Mouse (Mus musculus): ENCODE measurements around the gene Prss29. TPM values are rescaled to one million over a fixed set of nuclear protein-coding genes. Genes with fewer than 3 reads are reported as not detected.

Prss29 gene
- polyA plus RNA-seq (2015; fragmentation: Nextera tagmentation; extraction: Ambion mirVana), result not detected in 2 replicates

GRCm38 (mm10) chr17:25318354-25318753 is at the start of gene Prss29:
Gene Prss29, plus strand, starts transcription at chr17:25318654.
- Histone ChIP-seq H3K4me3 (ENCODE audit: low read length) (no peak within 1 kb of the TSS), H3K4me2 (ENCODE audit: low read depth, low read length) (no peak within 1 kb of the TSS), H3K9ac (ENCODE audit: low read length) (no peak within 1 kb of the TSS), H3K9me3 (replicated peaks; ENCODE audit: control insufficient read depth, low read length) (no peaks in the 10 kb centered on the region), H3K27ac (ENCODE audit: low read length) (no peak within 1 kb of the TSS), H3K27me3 (ENCODE audit: control insufficient read depth, insufficient read depth, low read length) (0 out of 2 replicates have a peak, but pooled peaks cover 2% of the 10 kb centered on the region), H3K36me3 (ENCODE audit: control insufficient read depth, insufficient read depth) (no peaks in the 10 kb centered on the region), H3K4me1 (ENCODE audit: control insufficient read depth, insufficient read depth, low read length) (no peaks in the 10 kb centered on the region)
- 68% methylated on average over 5 of the region's 5 CpGs for WGBS
- ATAC-seq (replicated peaks; ENCODE audit: extremely low read depth, insufficient read depth, low FRiP score), result no peak

GRCm38 (mm10) chr17:25270795-25271335 is 47.6 kb upstream of the Prss29 start:
- WGBS, result 52% methylated on average over 2 of the region's 2 CpGs
- Histone ChIP-seq H3K4me1 (ENCODE audit: control insufficient read depth, insufficient read depth, low read length) (peaks cover 29% of the 10 kb centered on the region), H3K4me3 (ENCODE audit: low read length) (peak overlapping the region; percentile 93; the same call in 1 of the 2 replicates), H3K27me3 (ENCODE audit: control insufficient read depth, insufficient read depth, low read length) (no peaks in the 10 kb centered on the region), H3K36me3 (ENCODE audit: control insufficient read depth, insufficient read depth) (peaks cover 28% of the 10 kb centered on the region), H3K27ac (ENCODE audit: low read length) (no peak overlapping the region), H3K9me3 (replicated peaks; ENCODE audit: control insufficient read depth, low read length) (no peaks in the 10 kb centered on the region), H3K4me2 (ENCODE audit: low read depth, low read length) (peak overlapping the region; percentile 82), H3K9ac (ENCODE audit: low read length) (no peak overlapping the region)
- ATAC-seq (replicated peaks; ENCODE audit: extremely low read depth, insufficient read depth, low FRiP score), result no peak

GRCm38 (mm10) chr17:25272326-25272725 is 46.1 kb upstream of the Prss29 start:
- Histone ChIP-seq H3K9me3 (replicated peaks; ENCODE audit: control insufficient read depth, low read length) (no peaks in the 10 kb centered on the region), H3K36me3 (ENCODE audit: control insufficient read depth, insufficient read depth) (peaks cover 17% of the 10 kb centered on the region), H3K4me1 (ENCODE audit: control insufficient read depth, insufficient read depth, low read length) (peaks cover 29% of the 10 kb centered on the region), H3K4me3 (ENCODE audit: low read length) (peak overlapping the region; percentile 93), H3K27me3 (ENCODE audit: control insufficient read depth, insufficient read depth, low read length) (no peaks in the 10 kb centered on the region), H3K4me2 (ENCODE audit: low read depth, low read length) (peak overlapping the region; percentile 82), H3K27ac (ENCODE audit: low read length) (peak overlapping the region; percentile 94), H3K9ac (ENCODE audit: low read length) (peak overlapping the region; percentile 99)
- WGBS, result 0% methylated on average over 10 of the region's 10 CpGs
- no peak for ATAC-seq (replicated peaks; ENCODE audit: extremely low read depth, insufficient read depth, low FRiP score)

GRCm38 (mm10) chr17:25272951-25273705 is 45.3 kb upstream of the Prss29 start:
- peak overlapping the region; percentile 94 for H3K27ac ChIP-seq (ENCODE audit: low read length)
- peaks cover 29% of the 10 kb centered on the region for H3K4me1 ChIP-seq (ENCODE audit: control insufficient read depth, insufficient read depth, low read length)
- no peaks in the 10 kb centered on the region for H3K9me3 ChIP-seq (replicated peaks; ENCODE audit: control insufficient read depth, low read length)
- peaks cover 9% of the 10 kb centered on the region for H3K36me3 ChIP-seq (ENCODE audit: control insufficient read depth, insufficient read depth)
- peak overlapping the region; percentile 99 for H3K9ac ChIP-seq (ENCODE audit: low read length)
- H3K4me2 ChIP-seq (ENCODE audit: low read depth, low read length), result peak overlapping the region; percentile 82
- no peaks in the 10 kb centered on the region for H3K27me3 ChIP-seq (ENCODE audit: control insufficient read depth, insufficient read depth, low read length)
- peak overlapping the region; percentile 93 for H3K4me3 ChIP-seq (ENCODE audit: low read length)
- peak; percentile 87 for ATAC-seq (replicated peaks; ENCODE audit: extremely low read depth, insufficient read depth, low FRiP score)
- WGBS, result under 1% methylated on average over 80 of the region's 92 CpGs

GRCm38 (mm10) chr17:25273706-25274501 is 44.5 kb upstream of the Prss29 start:
- H3K9ac ChIP-seq (ENCODE audit: low read length), result peak overlapping the region; percentile 99
- H3K4me3 ChIP-seq (ENCODE audit: low read length), result peak overlapping the region; percentile 93
- no peaks in the 10 kb centered on the region for H3K27me3 ChIP-seq (ENCODE audit: control insufficient read depth, insufficient read depth, low read length)
- peaks cover under 1% of the 10 kb centered on the region for H3K36me3 ChIP-seq (ENCODE audit: control insufficient read depth, insufficient read depth)
- under 1% methylated on average over 38 of the region's 45 CpGs for WGBS
- H3K27ac ChIP-seq (ENCODE audit: low read length), result peak overlapping the region; percentile 94
- H3K4me1 ChIP-seq (ENCODE audit: control insufficient read depth, insufficient read depth, low read length), result peaks cover 29% of the 10 kb centered on the region
- peak; percentile 87 for ATAC-seq (replicated peaks; ENCODE audit: extremely low read depth, insufficient read depth, low FRiP score)
- H3K9me3 ChIP-seq (replicated peaks; ENCODE audit: control insufficient read depth, low read length), result no peaks in the 10 kb centered on the region
- peak overlapping the region; percentile 60 for H3K4me2 ChIP-seq (ENCODE audit: low read depth, low read length)

- ATAC-seq (replicated peaks; ENCODE audit: extremely low read depth, insufficient read depth, low FRiP score), result no peak
- WGBS, result 79% methylated on average over 9 of the region's 9 CpGs
- H3K4me3 ChIP-seq (ENCODE audit: low read length), result peak within 1 kb of the TSS; percentile 93
- H3K27me3 ChIP-seq (ENCODE audit: control insufficient read depth, insufficient read depth, low read length), result no peaks in the 10 kb centered on the region
- no peaks in the 10 kb centered on the region for H3K36me3 ChIP-seq (ENCODE audit: control insufficient read depth, insufficient read depth)
- H3K27ac ChIP-seq (ENCODE audit: low read length), result peak within 1 kb of the TSS; percentile 94
- H3K9ac ChIP-seq (ENCODE audit: low read length), result peak within 1 kb of the TSS; percentile 99
- H3K9me3 ChIP-seq (replicated peaks; ENCODE audit: control insufficient read depth, low read length), result no peaks in the 10 kb centered on the region
- H3K4me2 ChIP-seq (ENCODE audit: low read depth, low read length), result peak within 1 kb of the TSS; percentile 60
- peaks cover 28% of the 10 kb centered on the region for H3K4me1 ChIP-seq (ENCODE audit: control insufficient read depth, insufficient read depth, low read length)
Observed at GRCm38 (mm10) chr17:25274571-25275346, 43.7 kb upstream of the Prss29 start, which contains the start of gene Ube2i. Gene Ube2i, minus strand, starts transcription at chr17:25274622.

- no peak overlapping the region for H3K27ac ChIP-seq (ENCODE audit: low read length)
- H3K4me2 ChIP-seq (ENCODE audit: low read depth, low read length), result no peak overlapping the region
- no peaks in the 10 kb centered on the region for H3K36me3 ChIP-seq (ENCODE audit: control insufficient read depth, insufficient read depth)
- no peaks in the 10 kb centered on the region for H3K27me3 ChIP-seq (ENCODE audit: control insufficient read depth, insufficient read depth, low read length)
- H3K4me3 ChIP-seq (ENCODE audit: low read length), result no peak overlapping the region
- no peaks in the 10 kb centered on the region for H3K9me3 ChIP-seq (replicated peaks; ENCODE audit: control insufficient read depth, low read length)
- no peak for ATAC-seq (replicated peaks; ENCODE audit: extremely low read depth, insufficient read depth, low FRiP score)
- no peak overlapping the region for H3K9ac ChIP-seq (ENCODE audit: low read length)
- 88% methylated on average over 3 of the region's 3 CpGs for whole genome bisulfite sequencing
- peaks cover 18% of the 10 kb centered on the region for H3K4me1 ChIP-seq (ENCODE audit: control insufficient read depth, insufficient read depth, low read length)
Observed at GRCm38 (mm10) chr17:25275833-25276232, 42.6 kb upstream of the Prss29 start.

- Histone ChIP-seq H3K4me1 (ENCODE audit: control insufficient read depth, insufficient read depth, low read length) (no peaks in the 10 kb centered on the region), H3K4me3 (ENCODE audit: low read length) (no peak overlapping the region), H3K36me3 (ENCODE audit: control insufficient read depth, insufficient read depth) (no peaks in the 10 kb centered on the region), H3K27ac (ENCODE audit: low read length) (no peak overlapping the region), H3K27me3 (ENCODE audit: control insufficient read depth, insufficient read depth, low read length) (no peaks in the 10 kb centered on the region), H3K4me2 (ENCODE audit: low read depth, low read length) (peak overlapping the region; percentile 1; the same call in 1 of the 2 replicates), H3K9ac (ENCODE audit: low read length) (no peak overlapping the region), H3K9me3 (replicated peaks; ENCODE audit: control insufficient read depth, low read length) (peaks cover 4% of the 10 kb centered on the region; the same call in 1 of the 2 replicates)
- no peak for ATAC-seq (replicated peaks; ENCODE audit: extremely low read depth, insufficient read depth, low FRiP score)
- WGBS, result 29% methylated on average over 11 of the region's 11 CpGs
Observed at GRCm38 (mm10) chr17:25282133-25282532, 36.3 kb upstream of the Prss29 start.
